In the genomic region with DNA sequence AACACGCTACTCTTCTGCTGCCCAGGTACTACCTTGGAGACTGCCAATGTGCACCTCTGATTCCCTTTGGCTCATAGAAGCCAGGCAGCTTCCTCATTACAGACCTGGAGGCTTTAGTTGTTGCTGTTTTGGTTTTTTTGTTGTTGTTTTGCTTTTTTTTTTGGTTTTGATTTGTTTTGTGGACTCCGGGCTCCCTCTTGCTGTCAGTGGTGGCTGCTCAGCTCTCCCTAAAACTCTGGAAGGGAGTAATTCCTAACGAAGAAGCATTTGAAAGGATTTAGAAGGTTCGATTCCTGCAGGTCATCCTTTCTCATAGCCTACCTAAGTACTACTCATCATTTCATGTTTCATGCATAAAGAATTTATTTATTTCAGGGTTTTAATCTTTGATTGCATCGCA, we compare ENCODE assay signal across 21 mouse cellular contexts.
"Had no signal": no experiment of that assay in that cellular context is flagged by ENCODE, and none has a peak within 500 bp of the region (broad histone marks: within the 10 kb centered on the region; RNA-seq: fewer than 3 reads in every experiment).

No protein-coding gene starts in this region.

- H3K9me3 ChIP-seq: limb, embryonic 12.5 days; limb, embryonic 15.5 days; liver, embryonic 15.5 days; neural tube, embryonic 13.5 days had no signal

- H3K9ac ChIP-seq: limb, embryonic 12.5 days; limb, embryonic 15.5 days; liver, embryonic 15.5 days; neural tube, embryonic 13.5 days had no signal

- H3K4me1 ChIP-seq: limb, embryonic 12.5 days; liver, embryonic 15.5 days; neural tube, embryonic 13.5 days had no signal

- H3K4me2 ChIP-seq: limb, embryonic 12.5 days; limb, embryonic 15.5 days; liver, embryonic 11.5 days; liver, embryonic 15.5 days; midbrain, embryonic 11.5 days; neural tube, embryonic 13.5 days had no signal

- H3K36me3 ChIP-seq: limb, embryonic 12.5 days; limb, embryonic 15.5 days; liver, embryonic 15.5 days; neural tube, embryonic 13.5 days had no signal

- H3K4me3 ChIP-seq: limb, embryonic 12.5 days; limb, embryonic 15.5 days; liver, embryonic 15.5 days; myocyte; neural tube, embryonic 13.5 days had no signal

- ATAC-seq: inflammation-experienced regulatory T-cells, adult 6 months; intestine, embryonic 16.5 days had no signal

- DNase-seq: kidney, adult 18-20 months; kidney, adult 9 months; kidney, postnatal 25 days; left cerebral cortex, postnatal 4 days; lung, adult 2 months; lung, postnatal 14 days; lung, postnatal 4 days; midbrain, embryonic 14.5 days; right cerebral cortex, adult 18-20 months; right cerebral cortex, postnatal 14 days; right cerebral cortex, postnatal 4 days; thymus, postnatal 25 days had no signal

- H3K27me3 ChIP-seq: limb, embryonic 12.5 days; limb, embryonic 15.5 days; liver, embryonic 15.5 days; neural tube, embryonic 13.5 days had no signal

- H3K27ac ChIP-seq: limb, embryonic 12.5 days; limb, embryonic 15.5 days; liver, embryonic 15.5 days; neural tube, embryonic 13.5 days had no signal
